Mouse (Mus musculus) erythroid progenitor cell, adult 5-6 weeks (primary cell): ENCODE data around the gene Sept10. TPM values are rescaled to one million over a fixed set of nuclear protein-coding genes. Genes with fewer than 3 reads are reported as not detected.

Experiments
- ATAC-seq: replicated peaks from 2 replicates; pipeline ENCODE4 v1.8.0; 2016; ENCODE audit warnings: moderate number of reproducible peaks, mild to moderate bottlenecking, moderate TSS enrichment, inconsistent platforms; ENCODE audit not compliant: poor library complexity, low FRiP score, severe bottlenecking
- total RNA-seq, 2 experiments: library from RNA; stranded (forward) in 1 of 2; stranded (reverse) in 1 of 2; fragments of 150-400 nt in 1 of 2; fragments of 186-747, 209-891 nt in 1 of 2; gene quantifications; 2 replicates each; pipeline versions ENCODE4 v1.2.3 to v1.2.4; 2015 to 2017; ENCODE audit warnings: low replicate concordance in 2 of 2

Sept10 gene
- total RNA-seq, 2 experiments from 2014 or later: not detected

- ATAC-seq: no peak
Observed at GRCm38 (mm10) chr10:59229205-59229820, 7.7 kb upstream of the Sept10 start.

DNA sequence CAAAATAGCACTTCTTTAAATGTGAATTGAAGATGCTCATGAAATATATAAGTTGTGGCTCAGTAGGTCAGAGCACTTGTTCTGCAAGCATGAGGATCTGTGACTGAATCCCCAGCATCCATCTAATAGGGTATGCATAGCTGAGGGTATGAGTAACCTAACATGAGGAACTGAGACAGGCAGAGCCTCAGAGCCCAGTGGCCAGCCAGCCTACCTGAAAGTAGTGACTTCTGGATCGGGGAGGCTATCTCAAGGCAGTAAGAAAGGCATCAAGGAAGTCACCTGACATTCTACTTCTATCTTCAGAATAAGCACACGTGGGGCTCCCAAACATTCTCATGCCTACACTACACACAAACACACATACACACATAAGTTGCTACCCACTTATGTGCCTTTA, 3.5 kb upstream of the Sept10 start:
- no peak for ATAC-seq

DNA sequence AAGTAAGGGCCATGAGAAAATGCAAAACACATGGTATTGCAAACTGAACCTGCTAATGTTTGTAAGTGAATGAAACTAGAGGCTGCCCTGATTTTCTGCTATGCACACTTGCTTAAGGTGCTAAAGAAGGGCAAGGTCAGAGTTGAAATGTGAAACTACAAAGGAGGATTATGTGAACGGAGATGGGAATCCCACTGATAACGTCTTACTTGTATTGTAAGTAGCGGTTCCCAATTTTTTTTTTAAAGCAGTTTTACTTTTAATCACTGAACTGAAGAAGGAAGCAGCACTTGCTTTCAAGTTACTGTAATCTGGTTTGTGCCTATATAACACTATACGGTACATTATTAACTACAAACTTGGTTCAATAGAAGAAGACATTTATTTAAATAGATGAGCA, 2.2 kb upstream of the Sept10 start:
- no peak for ATAC-seq

DNA sequence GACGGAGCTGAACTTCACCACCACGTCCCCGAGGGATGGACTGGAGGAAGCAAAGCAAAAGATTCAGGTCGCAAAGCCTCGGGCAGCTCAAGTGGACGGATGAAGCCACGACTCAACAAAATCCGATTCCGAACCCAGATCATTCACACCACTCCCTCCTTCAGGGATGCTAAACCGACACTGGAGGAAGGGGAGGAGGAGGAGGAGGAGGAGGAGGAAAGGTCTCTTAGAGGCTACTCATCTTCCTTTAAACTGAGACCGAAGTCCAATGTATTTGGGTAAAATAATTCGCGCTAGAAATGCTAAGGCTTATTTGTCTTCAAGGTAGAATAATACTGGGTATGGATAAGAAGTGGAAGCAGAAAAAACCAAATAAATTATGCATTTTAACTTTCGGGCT, 1.7 kb upstream of the Sept10 start:
- no peak for ATAC-seq

DNA sequence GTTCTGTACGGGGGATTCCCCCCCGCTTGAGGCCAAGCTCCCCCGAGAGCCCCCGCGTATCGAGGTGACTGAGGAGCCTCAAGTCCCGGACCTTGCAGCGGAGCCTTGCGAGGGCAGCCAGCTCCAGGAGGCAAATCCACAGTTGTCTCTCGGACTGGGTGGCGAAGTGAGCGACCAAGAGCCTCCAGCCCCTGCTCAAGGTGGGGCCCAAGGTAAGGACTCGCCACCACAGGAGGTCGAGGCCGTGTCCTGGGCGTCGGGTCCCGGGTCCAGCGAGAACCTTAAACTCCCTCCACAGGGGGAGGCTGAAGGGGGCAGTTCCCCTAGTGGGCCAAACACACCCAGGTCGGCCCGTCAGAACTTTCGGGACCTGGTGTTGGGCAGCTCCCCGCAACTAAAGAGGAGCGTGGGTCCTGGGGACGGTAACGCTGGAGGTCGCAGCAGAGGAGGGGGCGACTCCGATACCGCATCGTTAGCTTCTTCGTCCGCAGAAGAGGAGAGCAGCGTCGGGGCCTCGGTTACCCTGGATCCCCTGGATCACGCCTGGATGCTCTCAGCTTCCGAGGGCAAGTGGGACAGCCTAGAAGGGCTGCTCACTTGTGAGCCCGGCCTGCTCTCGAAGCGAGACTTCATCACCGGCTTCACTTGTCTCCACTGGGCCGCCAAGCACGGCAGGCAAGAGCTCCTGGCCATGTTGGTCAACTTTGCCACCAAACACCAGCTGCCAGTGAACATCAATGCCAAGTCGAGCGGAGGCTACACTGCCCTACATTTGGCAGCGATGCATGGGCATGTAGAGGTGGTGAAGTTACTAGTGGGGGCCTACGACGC, 839 bp upstream of the Sept10 start:
- ATAC-seq: peak; percentile 53

- ATAC-seq: no peak
Observed at GRCm38 (mm10) chr10:59220824-59221472, 699 bp downstream of the Sept10 start.

GRCm38 (mm10) chr10:59200011-59200410, 21.6 kb downstream of the Sept10 start:
- no peak for ATAC-seq

DNA sequence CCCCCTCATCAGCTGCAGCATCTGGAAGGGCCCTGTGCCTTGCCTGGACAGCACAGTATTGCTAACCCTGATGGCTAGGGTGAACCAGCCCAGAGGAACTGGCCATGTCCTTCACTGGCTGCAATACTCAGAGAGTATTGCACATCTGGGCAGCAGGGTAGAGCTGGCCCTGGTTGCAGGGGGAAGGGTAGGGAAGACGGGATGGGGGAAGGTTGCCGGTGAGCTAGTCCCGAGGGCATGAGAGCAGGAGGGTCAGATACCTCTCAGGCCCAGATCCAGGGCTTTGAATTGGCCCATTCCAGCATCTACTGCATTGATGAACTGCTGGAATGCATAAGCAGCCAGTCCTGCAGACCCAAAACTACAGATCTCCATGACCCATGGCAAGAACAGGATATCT, 24.9 kb downstream of the Sept10 start:
- no peak for ATAC-seq

DNA sequence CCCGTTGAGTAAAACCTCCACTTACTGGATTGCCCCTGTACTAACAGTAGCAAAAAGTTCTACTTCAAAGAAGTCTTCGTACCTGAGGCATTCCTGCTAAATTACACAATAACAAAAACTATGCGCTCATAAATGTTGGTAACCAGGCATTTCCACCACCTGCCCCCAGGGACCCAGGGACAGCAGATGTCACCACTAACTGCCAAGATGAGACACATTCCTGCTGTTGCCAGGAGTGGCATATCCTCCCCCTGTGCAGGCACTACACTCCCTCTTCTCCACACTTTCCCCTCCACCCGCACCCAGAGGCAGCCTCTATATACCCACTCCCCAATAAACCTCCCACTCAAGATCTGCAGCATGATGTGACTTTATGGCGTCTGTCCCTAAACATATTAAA, 26.8 kb downstream of the Sept10 start:
- ATAC-seq: no peak

DNA sequence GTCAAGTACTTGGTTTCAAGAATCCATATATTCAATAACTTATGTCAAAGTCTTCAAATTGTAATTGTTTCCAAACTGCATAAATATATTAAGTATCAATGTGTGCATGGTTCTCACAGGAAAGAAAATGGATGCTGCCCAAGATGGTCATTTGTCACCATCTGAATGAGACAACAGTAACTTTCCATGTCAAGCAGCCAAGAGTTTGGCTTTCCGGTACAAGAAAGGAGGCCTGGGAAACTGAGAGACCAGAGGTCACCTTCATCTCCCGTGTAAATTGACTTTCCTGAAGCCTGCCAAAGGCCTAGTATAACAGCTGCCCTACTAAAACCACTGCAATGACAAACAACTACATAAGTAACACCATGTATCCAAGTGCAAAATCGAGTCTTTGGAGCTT, 39.3 kb downstream of the Sept10 start:
- no peak for ATAC-seq

GRCm38 (mm10) chr10:59179620-59180019, 42.0 kb downstream of the Sept10 start:
- ATAC-seq: no peak

DNA sequence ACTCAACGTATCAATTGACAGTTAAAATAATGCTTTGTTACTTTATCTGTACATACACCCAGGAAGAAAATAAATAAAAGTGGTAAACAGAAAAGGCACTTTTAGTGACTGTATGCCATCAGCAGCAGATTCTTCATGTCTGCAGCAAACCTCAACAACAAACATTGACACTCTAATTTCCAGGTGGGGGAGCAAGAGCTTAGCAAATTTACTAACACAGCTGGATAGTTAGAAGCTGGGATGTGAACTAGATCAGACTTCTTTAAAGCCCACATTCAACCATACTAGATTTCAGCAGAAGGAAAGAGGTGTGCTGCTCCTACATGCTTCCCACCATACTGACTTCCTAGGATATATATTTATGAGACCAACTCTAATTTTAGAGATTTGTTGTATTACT, 49.1 kb downstream of the Sept10 start:
- ATAC-seq: no peak

- no peak for ATAC-seq
Observed at GRCm38 (mm10) chr10:59171042-59171441, 50.6 kb downstream of the Sept10 start.

DNA sequence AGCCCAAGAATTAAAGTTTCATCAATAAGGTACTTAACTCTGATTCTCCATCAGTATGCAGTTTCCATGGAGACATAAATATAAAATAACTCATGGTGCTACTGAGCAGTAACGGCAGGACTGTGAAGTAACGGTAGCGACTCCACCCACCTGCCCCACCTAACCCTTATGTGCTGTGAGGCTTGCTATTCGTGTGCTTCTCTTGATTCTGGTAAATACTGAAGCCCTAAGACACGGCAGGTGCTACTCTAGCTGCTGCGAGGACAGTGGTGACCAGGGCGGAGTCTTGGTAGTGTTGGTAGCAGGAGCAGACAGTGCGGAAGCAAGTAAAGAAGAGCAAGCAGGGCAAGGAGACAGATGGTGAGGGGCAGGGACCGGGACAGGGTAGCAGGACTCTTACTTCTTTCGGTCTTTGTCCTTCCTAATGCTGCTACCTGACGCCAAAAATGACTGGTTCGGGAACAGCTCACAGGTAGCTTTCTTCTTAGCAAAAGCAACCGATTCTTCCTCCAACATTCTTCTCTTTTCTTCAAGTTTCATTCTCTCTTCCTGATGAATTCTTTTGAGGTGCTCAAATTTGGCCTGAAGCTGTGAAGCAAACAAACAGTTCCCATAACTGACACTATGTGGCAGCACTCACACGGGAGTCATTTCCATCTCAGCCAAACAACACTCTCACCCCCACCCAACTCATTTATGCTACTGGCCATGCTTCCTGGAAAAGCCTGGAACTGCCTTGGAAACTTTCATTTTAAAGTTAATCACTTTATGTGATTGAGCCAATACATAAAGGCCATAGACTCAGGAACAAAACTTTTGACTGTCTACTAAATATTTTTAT, 55.3 kb downstream of the Sept10 start:
- ATAC-seq: peak; percentile 72

DNA sequence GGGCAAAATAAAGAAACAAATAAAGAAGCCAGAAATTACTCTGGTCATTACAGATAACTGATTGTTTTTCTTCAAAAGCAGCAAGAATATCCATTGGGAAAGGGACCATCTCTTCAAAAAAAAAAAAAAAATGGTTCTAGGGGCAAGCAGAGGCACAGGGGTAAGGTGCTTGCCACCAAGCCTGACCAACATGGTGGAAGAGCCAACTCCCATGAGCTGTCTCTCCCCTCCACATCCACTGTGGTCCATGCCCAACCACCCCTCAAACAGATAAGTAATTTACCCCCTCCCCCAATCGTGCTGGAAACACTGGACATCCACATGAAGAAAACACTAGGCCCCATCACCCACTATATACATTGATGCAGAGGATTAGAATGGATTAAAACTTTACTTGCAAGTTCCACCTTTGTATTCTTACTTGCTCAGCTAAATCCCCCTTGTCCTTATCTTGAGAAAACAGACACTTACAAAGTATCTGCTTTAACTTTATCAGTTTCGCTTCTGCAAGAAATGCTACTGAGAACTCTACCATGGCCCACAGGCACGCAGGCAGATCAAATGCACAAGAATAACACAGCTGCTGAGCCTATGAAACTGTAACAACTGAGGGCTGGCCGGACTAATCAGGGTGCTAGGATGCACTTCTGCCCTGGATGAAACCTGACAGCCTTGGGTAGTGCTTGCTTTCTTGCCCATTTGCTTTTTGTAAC, 59.3 kb downstream of the Sept10 start:
- no peak for ATAC-seq

DNA sequence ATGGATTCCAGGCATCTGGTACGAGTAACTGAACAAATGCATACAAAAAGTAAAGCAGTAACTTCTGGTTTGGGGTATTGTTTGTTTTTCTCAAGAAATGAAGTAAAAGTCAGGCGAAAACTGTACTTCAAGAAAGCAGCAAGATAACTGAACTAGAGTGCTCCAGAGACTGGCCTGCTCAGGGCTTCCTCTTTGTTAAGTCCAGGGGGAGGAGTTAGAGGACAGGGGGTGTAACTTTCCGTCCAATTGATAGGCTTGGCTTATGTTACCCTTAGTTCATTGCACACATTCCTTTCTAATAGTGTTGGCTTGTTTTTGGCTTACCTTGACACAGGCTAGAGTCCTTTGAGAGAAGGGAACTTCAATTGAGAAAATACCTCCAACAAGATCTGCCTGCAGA, 63.0 kb downstream of the Sept10 start:
- ATAC-seq: no peak

- ATAC-seq: no peak
Observed at GRCm38 (mm10) chr10:59152544-59153081, 69.0 kb downstream of the Sept10 start.

GRCm38 (mm10) chr10:59150938-59151657, 70.5 kb downstream of the Sept10 start:
- ATAC-seq: no peak

GRCm38 (mm10) chr10:59149956-59150383, 71.7 kb downstream of the Sept10 start:
- ATAC-seq: peak; percentile 54
